Mouse (Mus musculus) thymus, adult 18-20 months (tissue): ENCODE measurements around the gene Samd4.
"Not testable (repeated sequence)": the region's sequence is repeated elsewhere in the genome, so short reads cannot be mapped to it uniquely, and the experiment has no call there.

Experiments
- DNase-seq, 2 experiments: peaks; one replicate each; pipeline ENCODE4 v3.0.0; 2022; ENCODE audit warnings: mixed read lengths in 2 of 2

The Samd4 gene

GRCm38 (mm10) chr14:47075856-47076255, 193.2 kb downstream of the Samd4 start:
- no peak for DNase-seq

- DNase-seq = peak; percentile 53 to 66
Observed at GRCm38 (mm10) chr14:47076956-47077575, 194.4 kb downstream of the Samd4 start.

GRCm38 (mm10) chr14:47077576-47077970, 194.9 kb downstream of the Samd4 start:
- no peak for DNase-seq

DNA sequence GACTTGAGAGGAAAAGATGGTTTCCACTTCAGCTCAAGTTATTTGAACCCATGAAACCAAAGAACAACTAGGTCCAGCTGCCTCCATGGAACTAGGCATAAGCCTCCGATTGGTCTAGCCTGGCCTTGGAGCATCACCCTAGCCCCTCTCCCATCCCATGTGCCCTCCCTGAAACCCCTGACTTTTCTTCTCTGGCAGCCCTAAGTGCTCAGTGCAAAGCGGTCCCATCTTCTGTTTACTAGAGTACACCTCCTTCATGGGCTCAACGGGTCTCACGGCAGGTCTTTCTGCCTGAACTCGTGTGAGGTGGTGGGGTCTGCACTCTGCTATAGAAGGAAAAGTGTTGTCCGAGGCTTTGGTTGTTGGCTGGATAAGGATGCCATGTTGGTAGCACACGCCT, 197.3 kb downstream of the Samd4 start:
- DNase-seq = no peak

DNA sequence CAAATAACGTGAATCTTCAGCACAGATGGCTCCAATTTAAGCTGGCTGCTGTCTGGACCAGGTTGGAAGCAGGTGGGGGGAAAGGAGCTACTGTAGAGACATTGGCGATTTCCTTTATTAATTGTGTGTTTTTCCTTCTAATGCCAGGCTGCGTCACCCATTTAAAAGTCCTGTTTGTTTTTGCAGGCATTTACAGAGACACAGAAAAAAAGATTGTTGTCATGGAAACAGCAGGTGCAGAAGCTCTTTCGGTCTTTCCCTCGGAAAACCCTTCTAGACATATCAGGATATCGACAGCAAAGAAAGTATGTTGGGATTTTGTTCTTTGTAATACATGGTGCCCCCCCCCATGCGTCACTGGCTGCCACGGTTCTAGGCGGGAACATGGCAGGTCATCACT, 200.7 kb downstream of the Samd4 start:
- DNase-seq = no peak

GRCm38 (mm10) chr14:47083838-47084237, 201.2 kb downstream of the Samd4 start:
- DNase-seq = no peak

- DNase-seq = no peak
Observed at GRCm38 (mm10) chr14:47084686-47085085, 202.0 kb downstream of the Samd4 start.

DNA sequence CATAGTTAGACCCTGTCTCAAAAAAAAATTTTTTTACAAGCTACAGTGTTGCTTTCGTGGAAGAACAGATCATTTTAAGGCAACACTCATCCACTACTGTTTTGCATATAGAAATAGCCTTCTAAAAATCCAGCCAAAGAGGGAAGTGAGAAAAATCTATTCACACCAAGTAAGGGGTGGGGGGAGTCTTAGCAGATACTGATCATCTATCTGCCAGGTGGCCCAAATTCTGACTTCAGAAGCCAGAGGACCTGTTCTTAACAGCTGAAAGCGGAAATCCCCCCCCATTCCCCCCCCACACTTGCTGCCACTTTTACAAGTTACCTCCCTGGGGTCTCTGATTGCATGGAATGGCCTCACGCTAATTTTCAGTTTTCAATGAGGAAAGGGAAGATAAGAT, 203.5 kb downstream of the Samd4 start:
- DNase-seq = no peak

DNA sequence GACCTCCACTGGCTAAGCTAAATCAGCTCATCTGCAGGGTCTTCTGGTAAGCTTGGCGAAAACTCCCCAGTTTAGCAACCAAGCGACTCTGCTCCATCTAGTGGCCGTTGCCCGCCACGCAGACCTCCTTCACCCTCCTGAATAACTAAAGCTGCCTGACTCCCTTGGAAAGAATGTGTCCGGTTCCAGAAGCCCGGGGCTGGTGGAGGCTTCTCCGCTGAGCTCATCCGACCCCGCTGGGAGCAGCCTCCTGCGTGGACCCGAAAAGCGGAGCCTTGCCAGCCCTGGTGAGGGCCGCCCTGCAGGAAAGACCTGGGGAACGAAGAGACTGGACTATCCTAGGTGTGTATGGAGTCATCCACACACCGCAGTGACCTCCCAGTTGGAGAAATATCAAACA, 204.1 kb downstream of the Samd4 start:
- peak; percentile 39 to 41 for DNase-seq

GRCm38 (mm10) chr14:47087182-47087581, 204.5 kb downstream of the Samd4 start:
- peak; percentile 45 to 56 for DNase-seq

DNA sequence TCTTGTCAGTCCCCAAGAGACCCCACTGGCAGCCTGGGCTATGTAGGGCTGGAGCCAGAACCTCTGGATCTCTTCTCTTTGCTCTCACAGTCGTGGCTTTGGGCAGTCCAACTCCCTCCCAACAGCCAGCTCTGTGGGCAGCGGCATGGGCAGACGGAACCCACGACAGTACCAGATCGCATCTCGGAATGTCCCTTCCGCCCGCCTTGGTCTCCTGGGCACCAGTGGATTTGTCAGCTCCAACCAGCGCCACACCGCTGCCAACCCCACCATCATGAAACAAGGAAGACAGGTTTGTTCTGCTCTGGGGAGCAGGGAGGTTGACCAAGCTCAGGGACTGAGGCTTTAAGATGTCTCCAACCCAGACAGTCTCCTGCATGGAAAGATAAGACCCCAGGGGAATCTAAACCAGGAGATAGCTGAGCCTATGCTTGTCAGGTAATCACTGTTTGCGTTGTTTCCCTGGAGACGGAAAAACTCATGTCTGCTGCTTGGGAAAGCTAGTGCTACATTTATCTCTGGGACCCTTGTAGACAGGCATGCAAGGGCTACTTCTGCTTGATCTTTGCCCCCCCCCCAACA, 205.1 kb downstream of the Samd4 start:
- DNase-seq = no peak

- DNase-seq = no peak
Observed at GRCm38 (mm10) chr14:47088339-47088738, 205.7 kb downstream of the Samd4 start.

DNA sequence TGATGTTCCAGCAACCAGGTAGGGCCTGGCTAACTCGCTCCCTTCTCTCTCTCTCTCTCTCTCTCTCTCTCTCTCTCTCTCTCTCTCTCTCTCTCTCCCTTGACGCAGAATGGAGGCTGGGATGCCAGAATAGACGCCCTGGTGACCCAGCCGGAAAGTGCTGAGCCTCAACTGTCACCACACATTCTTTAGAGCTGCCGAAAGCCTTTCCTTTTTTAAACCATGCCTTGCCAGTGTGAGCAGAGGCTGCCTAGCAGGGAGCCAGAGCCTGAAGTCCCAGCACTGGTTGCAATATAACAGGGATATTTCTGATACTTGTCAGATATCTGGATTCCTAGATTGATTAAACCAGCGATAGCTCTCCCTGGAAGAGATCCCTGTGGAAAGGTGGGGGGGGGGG, 206.5 kb downstream of the Samd4 start:
- DNase-seq = no peak

- no peak for DNase-seq
Observed at GRCm38 (mm10) chr14:47091908-47092307, 209.3 kb downstream of the Samd4 start.

- no peak for DNase-seq
Observed at GRCm38 (mm10) chr14:47093355-47093792, 210.7 kb downstream of the Samd4 start.

DNA sequence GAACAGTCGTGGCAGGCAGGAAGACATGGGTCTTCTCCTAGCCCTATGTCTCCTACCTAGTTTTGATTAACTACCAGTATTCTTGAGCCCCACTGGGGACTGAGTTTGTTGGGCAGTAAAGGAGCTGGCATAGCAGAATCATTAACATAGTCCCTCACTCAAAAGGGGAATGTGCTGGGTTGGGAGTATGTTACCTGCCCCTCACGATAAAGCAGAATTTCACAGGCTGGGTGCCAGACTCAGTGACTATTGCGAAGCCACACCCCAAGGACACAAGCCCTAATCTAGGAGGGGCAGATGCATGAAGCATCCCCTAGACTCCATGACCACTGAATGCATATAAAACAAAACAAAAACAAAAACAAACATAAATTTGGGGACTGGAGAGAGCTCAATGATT, 212.4 kb downstream of the Samd4 start:
- DNase-seq = no peak

- no peak for DNase-seq
Observed at GRCm38 (mm10) chr14:47096357-47096756, 213.7 kb downstream of the Samd4 start.

- DNase-seq = peak in 1 of 2 experiments; percentile 19
Observed at GRCm38 (mm10) chr14:47104246-47105173, 221.9 kb downstream of the Samd4 start.

DNA sequence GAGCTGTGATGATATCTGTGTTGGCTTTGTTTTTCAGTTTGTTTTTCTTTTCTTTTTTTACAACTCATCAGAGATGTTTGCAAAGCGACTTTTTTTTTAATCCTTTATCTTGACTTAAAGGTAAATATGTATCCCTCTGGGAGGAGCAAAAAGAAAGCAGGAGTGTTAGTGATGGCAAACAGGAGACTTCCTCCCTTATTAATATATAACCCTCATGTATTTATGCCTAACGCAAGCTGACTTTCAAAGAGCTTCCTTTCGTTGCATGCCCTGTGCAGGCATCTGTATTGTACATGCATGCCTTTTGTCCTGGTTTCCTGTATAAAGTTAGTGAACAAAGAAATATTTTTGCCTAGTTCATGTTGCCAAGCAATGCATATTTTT, 222.5 kb downstream of the Samd4 start:
- no peak for DNase-seq

DNA sequence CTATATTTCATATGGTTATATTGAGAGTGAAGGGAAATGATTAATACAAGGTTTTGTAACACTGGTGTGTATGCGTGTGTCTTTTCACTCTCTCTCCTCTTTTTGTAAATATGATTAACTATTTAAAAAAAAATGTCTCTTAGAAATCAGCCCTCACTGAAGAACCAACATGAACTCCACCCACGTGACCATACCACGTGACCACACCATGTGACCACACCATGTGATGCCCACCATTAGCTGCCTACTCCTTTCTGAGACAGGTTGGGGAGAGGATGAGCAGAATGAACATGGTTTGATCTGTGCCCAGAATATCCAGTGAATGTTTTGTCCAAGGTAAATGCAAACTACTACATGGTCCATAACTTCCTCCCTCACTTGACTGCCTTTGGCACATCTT, 223.1 kb downstream of the Samd4 start:
- DNase-seq = no peak

DNA sequence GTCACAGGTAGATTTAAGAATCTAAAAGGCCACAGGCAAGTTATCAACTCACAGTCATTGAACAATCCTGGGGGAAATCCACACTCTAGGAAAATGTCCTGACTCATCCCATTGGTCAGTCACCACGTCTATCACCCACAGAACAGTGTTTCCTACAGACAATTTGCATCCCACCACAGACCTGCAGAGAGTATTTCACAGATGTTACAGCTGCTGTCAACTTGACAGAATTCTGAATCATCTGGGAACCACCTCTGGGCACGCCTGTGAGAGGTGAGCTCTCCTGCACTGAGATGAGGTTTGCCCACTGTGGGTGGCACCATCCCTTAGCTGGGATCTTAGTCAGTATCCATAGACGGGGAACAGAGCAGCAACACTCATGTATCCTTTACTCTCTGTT, 224.8 kb downstream of the Samd4 start:
- no peak for DNase-seq

DNA sequence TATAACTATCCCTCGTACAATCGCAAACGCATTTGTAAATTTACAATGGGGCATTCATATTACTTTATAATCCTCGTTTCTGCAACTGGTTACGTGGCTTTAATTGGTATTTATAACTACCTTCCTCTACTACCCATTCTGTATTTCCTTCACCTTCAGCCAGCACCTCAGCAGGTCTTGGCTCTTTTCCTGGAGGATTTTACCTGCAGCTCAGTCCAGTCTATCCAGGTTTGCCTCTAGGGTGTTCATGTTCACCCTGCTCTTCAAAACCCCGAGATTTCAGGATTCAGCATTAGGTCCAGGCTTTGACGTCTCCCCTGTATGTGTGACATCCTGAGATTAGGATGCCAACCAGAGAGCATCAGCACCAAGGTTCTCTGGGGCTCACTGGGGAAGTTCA, 227.7 kb downstream of the Samd4 start:
- DNase-seq = not testable (repeated sequence)

GRCm38 (mm10) chr14:47111341-47111740, 228.7 kb downstream of the Samd4 start:
- DNase-seq = no peak

DNA sequence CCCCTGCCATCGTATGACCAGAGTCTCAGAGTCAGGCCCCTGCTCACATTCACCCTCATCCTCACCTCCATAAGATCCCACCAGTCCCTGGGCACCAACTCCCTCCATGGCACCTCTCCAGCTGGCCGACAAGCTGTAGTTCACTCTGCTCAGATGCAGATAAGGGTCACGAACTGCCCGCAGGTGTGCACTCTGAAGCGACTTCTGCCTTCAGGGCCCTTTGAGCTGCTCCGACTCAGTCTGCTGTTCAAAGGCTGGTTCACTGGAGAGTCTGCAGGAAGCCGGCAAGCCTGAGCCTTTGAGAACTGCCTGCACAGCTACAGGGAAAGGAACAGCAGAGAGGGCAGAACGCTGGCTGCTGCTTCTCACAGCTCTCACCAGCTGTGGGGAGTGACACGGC, 232.5 kb downstream of the Samd4 start:
- DNase-seq = peak; percentile 69 to 77
